Mouse (Mus musculus) megakaryocyte progenitor cell, adult 5-6 weeks (primary cell): Measurements from ENCODE around the gene Slc1a4. TPM values are rescaled to one million over a fixed set of nuclear protein-coding genes. Genes with fewer than 3 reads are reported as not detected.
A peak's percentile ranks its signal among the peaks of the same experiment; 100 is the strongest.

Source experiments
- ATAC-seq: replicated peaks from 2 replicates; pipeline ENCODE4 v1.8.0; 2016; ENCODE audit warnings: mild to moderate bottlenecking, moderate TSS enrichment, inconsistent platforms; ENCODE audit not compliant: poor library complexity
- total RNA-seq, 2 experiments: library from RNA; stranded (forward) in 1 of 2; stranded (reverse) in 1 of 2; fragments of 157-497, 149-512 nt in 1 of 2; fragments of 200-1000 nt in 1 of 2; gene quantifications; 2 replicates each; pipeline versions ENCODE4 v1.2.3 to v1.2.4; 2015 to 2017

Gene Slc1a4
- total RNA-seq, 2 experiments from 2014 or later, result 0.52 to 0.75 TPM

DNA sequence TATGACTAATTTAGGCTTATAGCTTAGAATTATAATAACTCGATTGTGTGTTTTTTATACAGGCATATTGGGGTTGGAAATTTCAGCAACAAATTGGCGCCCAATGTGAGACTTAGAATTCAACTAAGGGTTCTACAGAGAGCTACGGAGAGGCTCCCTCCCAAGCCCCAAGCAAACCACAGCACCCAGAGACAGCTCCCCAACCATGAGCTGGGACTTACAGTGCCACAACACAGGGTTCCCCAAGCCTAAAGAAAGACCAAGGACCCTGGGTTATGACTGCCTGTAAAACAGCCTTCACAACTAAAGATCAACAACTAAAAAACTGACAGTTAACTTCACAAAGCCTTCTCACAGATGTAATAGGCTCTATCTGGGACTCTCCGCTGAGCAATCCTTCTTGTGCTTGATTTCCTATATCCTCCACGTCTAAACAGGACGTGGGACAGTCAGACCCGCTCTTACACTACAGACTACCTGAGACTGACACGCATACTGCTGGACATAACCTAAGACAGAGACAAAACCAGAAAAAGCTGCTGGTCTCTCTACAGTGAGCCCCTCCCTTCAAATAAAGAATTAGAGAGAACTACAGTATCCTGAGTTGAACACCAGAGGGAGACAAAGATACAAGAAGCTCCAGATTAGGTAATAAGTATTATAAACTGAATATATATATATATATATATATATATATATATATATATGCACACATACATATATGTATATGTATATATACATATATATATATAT is 69.7 kb downstream of the Slc1a4 start:
- ATAC-seq, result peak; percentile 83

GRCm38 (mm10) chr11:20254791-20255190 is 77.7 kb downstream of the Slc1a4 start:
- no peak for ATAC-seq

DNA sequence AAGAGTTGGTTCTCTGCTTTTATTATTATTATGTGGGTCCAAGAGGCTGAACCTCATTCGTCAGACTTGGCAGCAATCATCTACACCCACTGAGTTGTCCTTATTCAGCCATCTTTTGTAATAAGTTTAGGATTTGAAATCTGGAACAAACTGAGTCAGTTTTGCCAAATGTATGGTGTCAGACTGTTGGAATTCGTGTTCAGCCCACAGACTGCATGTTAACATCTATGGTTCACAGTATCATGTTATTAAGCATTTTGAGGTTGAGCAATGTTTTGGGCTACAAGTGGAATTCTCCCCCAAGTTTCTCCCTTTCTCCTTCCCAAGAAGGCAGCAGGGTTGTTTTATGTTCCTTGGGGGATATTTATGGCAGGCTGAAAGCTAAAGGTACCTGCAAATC is 79.4 kb downstream of the Slc1a4 start:
- ATAC-seq, result no peak

Other genes starting within 250 kb of the Slc1a4 start
- 214 and 237 TPM in 2 replicates for gene Actr2, start 219.8 kb downstream of the Slc1a4 start, total RNA-seq (2015)
- 237 and 264 TPM in 2 replicates for gene Actr2, start 219.8 kb downstream of the Slc1a4 start, total RNA-seq (2017)
- 143 and 167 TPM in 2 replicates for gene Rab1a, start 131.3 kb downstream of the Slc1a4 start, total RNA-seq (2015)
- 86.8 and 87.9 TPM in 2 replicates for gene Rab1a, start 131.3 kb downstream of the Slc1a4 start, total RNA-seq (2017)
- 22.6 and 27.7 TPM in 2 replicates for gene Cep68, start 83.3 kb downstream of the Slc1a4 start, total RNA-seq (2015)
- 28.3 and 28.6 TPM in 2 replicates for gene Cep68, start 83.3 kb downstream of the Slc1a4 start, total RNA-seq (2017)
- 8.8 and 11.3 TPM in 2 replicates for gene Sertad2, start 210.5 kb upstream of the Slc1a4 start, total RNA-seq (2015)
- gene Sertad2, start 210.5 kb upstream of the Slc1a4 start, total RNA-seq (2017), result 6.9 and 9.4 TPM in 2 replicates